In the genomic region with DNA sequence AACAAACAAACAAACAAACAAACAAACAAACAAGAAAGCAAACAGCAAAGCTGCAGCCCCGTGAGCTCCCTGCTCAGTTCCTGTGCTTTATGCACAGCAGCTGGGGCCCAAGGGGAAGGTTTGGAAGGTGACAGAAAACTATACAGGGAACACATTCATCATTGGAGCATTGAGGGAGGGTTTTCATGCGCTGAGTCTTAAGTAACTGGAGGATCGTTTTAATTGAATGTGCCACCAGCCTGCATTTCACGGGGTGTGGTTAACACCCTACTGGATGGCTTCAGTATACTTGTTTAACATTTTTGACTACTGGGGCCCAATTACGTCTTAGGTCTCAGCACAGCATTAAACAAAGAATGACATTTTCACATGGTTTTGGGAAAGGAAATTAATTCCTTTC, we compare ENCODE assay signal across 22 mouse cellular contexts.
"Had no signal": no experiment of that assay in that cellular context is flagged by ENCODE, and none has a peak within 500 bp of the region (broad histone marks: within the 10 kb centered on the region; RNA-seq: fewer than 3 reads in every experiment).

No protein-coding gene starts in this region.

- H3K36me3 ChIP-seq: limb, embryonic 13.5 days; liver, embryonic 12.5 days; liver, embryonic 15.5 days; lung, embryonic 15.5 days; midbrain, embryonic 10.5 days; midbrain, embryonic 13.5 days had no signal

- H3K27me3 ChIP-seq: limb, embryonic 13.5 days; liver, embryonic 12.5 days; liver, embryonic 15.5 days; lung, embryonic 15.5 days; megakaryocyte, embryonic 14.5 days; midbrain, embryonic 13.5 days had no signal

- H3K4me2 ChIP-seq: limb, embryonic 13.5 days; liver, embryonic 12.5 days; liver, embryonic 15.5 days; lung, embryonic 15.5 days; midbrain, embryonic 13.5 days had no signal

- H3K4me3 ChIP-seq: left cerebral cortex, adult 2 months; limb, embryonic 13.5 days; liver, embryonic 12.5 days; liver, embryonic 15.5 days; lung, embryonic 15.5 days; megakaryocyte, embryonic 14.5 days; midbrain, embryonic 10.5 days; midbrain, embryonic 13.5 days had no signal

- H3K27ac ChIP-seq: left cerebral cortex, adult 2 months; limb, embryonic 13.5 days; liver, embryonic 12.5 days; liver, embryonic 15.5 days; lung, embryonic 15.5 days; midbrain, embryonic 10.5 days; midbrain, embryonic 13.5 days; stomach, postnatal 0 days had no signal

- DNase-seq: kidney, adult 9 months; kidney, postnatal 10 days; kidney, postnatal 36 days; layer of hippocampus, postnatal 36 days; liver; lung, adult 18-20 months; lung, postnatal 10 days; lung, postnatal 36 days; right cerebral cortex, postnatal 4 days; thymus, adult 2 months; thymus, postnatal 14 days; thymus, postnatal 4 days had no signal

- H3K9ac ChIP-seq: limb, embryonic 13.5 days; liver, embryonic 12.5 days; liver, embryonic 15.5 days; lung, embryonic 15.5 days; midbrain, embryonic 13.5 days had no signal

- H3K4me1 ChIP-seq: liver, embryonic 12.5 days; liver, embryonic 15.5 days; lung, embryonic 15.5 days; megakaryocyte, embryonic 14.5 days; midbrain, embryonic 10.5 days had no signal

- ATAC-seq: liver, embryonic 12.5 days; midbrain, embryonic 13.5 days; midbrain, embryonic 16.5 days had no signal

- H3K9me3 ChIP-seq: limb, embryonic 13.5 days; liver, embryonic 12.5 days; liver, embryonic 15.5 days; lung, embryonic 15.5 days; megakaryocyte, embryonic 14.5 days; midbrain, embryonic 10.5 days; midbrain, embryonic 13.5 days had no signal
